Mouse (Mus musculus) spleen, adult 2 months (tissue): ENCODE data around the gene Gab2.

Experiments used
- CTCF ChIP-seq: fragments of 200-500 bp; IDR thresholded peaks from 2 replicates; pipeline ENCODE4 v1.5.1; 2011; ENCODE audit warnings: mild to moderate bottlenecking, inconsistent platforms; ENCODE audit not compliant: insufficient read depth, insufficient read length, insufficient replicate concordance; ENCODE audit errors: extremely low read depth
- POLR2A ChIP-seq: fragments of 200-500 bp; IDR thresholded peaks from 2 replicates; pipeline ENCODE4 v1.6.1; 2011; ENCODE audit warnings: low read depth, low read length, inconsistent platforms

GRCm38 (mm10) chr7:97079651-97080365, 1.6 kb upstream of the Gab2 start:
- TF ChIP-seq CTCF (no peak), POLR2A (no peak)
